Mouse (Mus musculus) erythroblast, embryonic 14.5 days (primary cell): Measurements from ENCODE around the gene Eif4g3.

Experiments
- GATA1 ChIP-seq: IDR thresholded peaks from 2 replicates; pipeline ENCODE4 v1.6.1; 2012; ENCODE audit warnings: low read length, inconsistent platforms, mixed read lengths
- TAL1 ChIP-seq: IDR thresholded peaks from 3 replicates; pipeline ENCODE4 v1.6.1; 2012; ENCODE audit warnings: low read length, inconsistent platforms, mixed read lengths

DNA sequence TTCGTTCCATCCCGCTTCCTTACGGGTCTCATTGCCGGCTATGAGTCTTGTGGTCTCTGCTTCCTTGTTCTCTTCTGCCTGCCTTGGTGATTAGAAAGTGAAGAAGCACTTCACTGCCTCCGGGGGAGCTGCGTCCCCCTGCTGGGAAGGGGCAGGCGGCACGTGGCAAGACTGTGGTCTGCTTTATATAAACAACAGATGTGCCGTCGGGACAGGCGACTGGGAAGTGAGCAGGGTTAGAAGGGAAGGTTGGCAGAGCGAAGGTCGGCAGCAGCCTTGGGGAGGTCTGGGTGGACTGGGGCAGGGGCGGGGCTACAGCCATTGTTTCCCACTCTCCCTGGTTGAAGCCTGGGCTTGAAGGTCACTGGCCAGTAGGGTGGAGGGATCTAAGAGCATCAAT is 259.0 kb downstream of the Eif4g3 start:
- TF ChIP-seq GATA1 (no peak), TAL1 (no peak)
